Mouse (Mus musculus) midbrain, embryonic 10.5 days (tissue): Measurements from ENCODE around the gene Olfr51. TPM values are rescaled to one million over a fixed set of nuclear protein-coding genes. Genes with fewer than 3 reads are reported as not detected.
"Not testable (repeated sequence)": the region's sequence is repeated elsewhere in the genome, so short reads cannot be mapped to it uniquely, and the experiment has no call there.

Experiments
- DNase-seq: peaks from one replicate; pipeline ENCODE4 v3.0.0-alpha.2; 2017; ENCODE audit warnings: low spot score
- H3K27ac ChIP-seq: fragments of 300-500 bp; sonication (generic); replicated peaks from 2 replicates; pipeline ENCODE4 v1.5.1; 2016; ENCODE audit warnings: mild to moderate bottlenecking
- H3K27me3 ChIP-seq: fragments of 300-500 bp; sonication (generic); 2 replicates; pipeline ENCODE4 v1.6.1; 2016; ENCODE audit warnings: low read depth, mild to moderate bottlenecking; ENCODE audit not compliant: poor library complexity, severe bottlenecking
- H3K36me3 ChIP-seq: fragments of 300-500 bp; sonication (generic); 2 replicates; pipeline ENCODE4 v1.6.1; 2016; ENCODE audit warnings: mild to moderate bottlenecking, moderate library complexity
- H3K4me1 ChIP-seq: fragments of 300-500 bp; sonication (generic); 2 replicates; pipeline ENCODE4 v1.6.1; 2016
- H3K4me3 ChIP-seq: fragments of 300-500 bp; sonication (generic); 2 replicates; pipeline ENCODE4 v1.5.1; 2016; ENCODE audit warnings: mild to moderate bottlenecking, moderate library complexity
- H3K9me3 ChIP-seq: fragments of 300-500 bp; sonication (generic); replicated peaks from 2 replicates; pipeline ENCODE4 v1.6.1; 2016; ENCODE audit warnings: mild to moderate bottlenecking
- WGBS: fragments of 180-500 bp; shearing (Covaris S2); methylation state at CpG from one replicate; pipeline ENCODE4 v1.1.7; 2016; 5-methylcytosine and 5-hydroxymethylcytosine counted together
- polyA plus RNA-seq: library from polyadenylated mRNA; unstranded; fragments of >200 nt; fragmentation: Nextera tagmentation; extraction: Ambion mirVana; gene quantifications from 2 replicates; pipeline ENCODE4 v1.2.1, GENCODE M21; 2016

Gene Olfr51
- not detected in 2 replicates for polyA plus RNA-seq

DNA sequence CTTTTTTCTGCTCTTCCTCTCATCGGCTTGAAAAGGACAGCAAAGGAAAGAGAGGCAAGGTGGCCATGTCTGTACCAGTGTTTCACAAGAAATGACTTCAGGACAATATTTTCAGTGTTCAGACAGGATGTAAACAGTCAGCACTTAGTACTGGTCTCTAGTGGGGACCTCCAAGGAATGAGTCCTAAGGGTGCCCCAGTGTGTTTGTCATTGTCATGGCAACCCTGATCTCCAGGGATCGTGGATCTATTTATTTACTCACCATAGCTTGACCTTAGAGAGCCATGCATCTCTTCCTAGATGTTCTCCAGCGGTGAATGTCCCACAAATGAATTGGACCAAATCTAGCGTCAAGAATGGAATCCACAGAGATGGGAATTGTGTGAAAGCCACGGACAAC lies at the start of gene Olfr51:
Gene Olfr51 (plus strand): TSS at position 301 of the 400 bp plus-strand sequence.
- WGBS, result 81% methylated on average over 5 of the region's 5 CpGs
- no peak within 1 kb of the TSS for H3K27ac ChIP-seq
- no peaks in the 10 kb centered on the region for H3K9me3 ChIP-seq
- no peak for DNase-seq
- H3K4me1 ChIP-seq, result no peaks in the 10 kb centered on the region
- no peaks in the 10 kb centered on the region for H3K36me3 ChIP-seq
- H3K27me3 ChIP-seq, result no peaks in the 10 kb centered on the region
- H3K4me3 ChIP-seq, result no peak within 1 kb of the TSS

DNA sequence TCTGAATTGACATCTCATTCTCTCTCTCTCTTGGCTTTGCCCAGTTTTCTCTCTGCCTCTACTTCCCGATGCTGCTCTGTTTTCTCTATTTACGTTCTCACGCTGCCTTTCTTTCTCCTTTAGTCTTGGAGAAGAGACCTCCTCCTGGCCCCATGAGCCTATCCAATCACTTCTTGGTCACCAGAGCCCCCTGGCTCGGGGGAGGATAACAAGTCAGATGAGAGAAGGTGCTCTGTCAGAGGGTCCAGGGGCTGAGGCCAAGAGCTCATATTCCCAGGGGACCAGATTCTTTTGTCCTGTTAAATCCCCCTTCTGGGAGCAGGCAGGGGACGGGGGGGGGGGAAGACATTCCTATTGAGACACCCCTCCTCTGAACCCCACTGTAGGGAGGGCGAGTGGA lies 49.7 kb upstream of the Olfr51 start, which contains the start of gene Prop1:
Gene Prop1 (minus strand): TSS at position 101 of the 400 bp plus-strand sequence.
- no peaks in the 10 kb centered on the region for H3K4me1 ChIP-seq
- H3K9me3 ChIP-seq, result no peaks in the 10 kb centered on the region
- no peak within 1 kb of the TSS for H3K27ac ChIP-seq
- 68% methylated on average over 6 of the region's 6 CpGs for WGBS
- peaks cover 5% of the 10 kb centered on the region; the same call in 1 of the 2 replicates for H3K27me3 ChIP-seq
- H3K4me3 ChIP-seq, result no peak within 1 kb of the TSS
- no peaks in the 10 kb centered on the region for H3K36me3 ChIP-seq
- DNase-seq, result no peak

DNA sequence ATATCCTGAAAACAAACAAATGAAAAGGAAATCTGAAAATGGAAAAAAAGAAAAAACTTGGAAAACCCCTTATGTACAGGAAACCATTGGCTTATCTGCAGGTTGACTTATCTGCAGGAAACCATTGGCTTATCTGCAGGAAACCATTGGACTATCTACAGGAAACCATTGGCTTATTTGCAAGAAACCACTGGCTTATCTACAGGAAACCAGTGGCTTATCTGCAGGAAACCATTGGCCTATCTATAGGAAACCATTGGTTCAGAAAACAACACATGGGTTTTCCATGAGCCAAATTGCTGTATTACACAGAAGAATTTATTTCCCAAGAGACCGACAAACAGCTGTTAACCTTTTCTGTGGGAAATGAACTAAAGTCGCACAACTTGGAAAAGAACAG lies 38.5 kb upstream of the Olfr51 start:
- no peaks in the 10 kb centered on the region for H3K9me3 ChIP-seq
- WGBS, result 88% methylated on average over 2 of the region's 2 CpGs
- no peak for DNase-seq

DNA sequence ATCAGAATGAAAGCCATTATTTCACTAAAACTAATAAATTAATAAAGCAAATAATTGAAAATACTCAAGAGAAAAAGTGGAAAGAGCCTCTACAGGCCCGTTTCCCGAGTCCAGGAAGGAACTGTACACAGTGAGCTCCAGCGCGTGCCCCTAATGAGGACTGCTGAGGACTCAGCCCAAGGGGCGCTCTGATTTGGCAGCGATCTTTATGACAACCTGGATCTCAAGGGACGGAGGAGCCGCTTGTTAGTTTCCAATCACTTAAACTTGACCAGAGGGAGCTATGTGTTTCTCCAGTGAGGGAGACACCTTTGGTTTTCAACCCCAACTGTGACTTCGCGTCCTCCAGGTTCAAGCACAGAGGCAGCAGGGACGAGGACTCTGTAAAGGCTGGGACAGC lies 37.2 kb upstream of the Olfr51 start, which contains the start of gene Olfr1378:
Gene Olfr1378 (plus strand): TSS at position 301 of the 400 bp plus-strand sequence.
- H3K4me3 ChIP-seq, result no peak within 1 kb of the TSS
- H3K36me3 ChIP-seq, result no peaks in the 10 kb centered on the region
- H3K9me3 ChIP-seq, result no peaks in the 10 kb centered on the region
- no peak for DNase-seq
- no peaks in the 10 kb centered on the region for H3K27me3 ChIP-seq
- 91% methylated on average over 11 of the region's 11 CpGs for WGBS
- H3K4me1 ChIP-seq, result peaks cover 4% of the 10 kb centered on the region
- H3K27ac ChIP-seq, result no peak within 1 kb of the TSS

More for the DNA sequence above, 38.5 kb upstream of the Olfr51 start:
- Histone ChIP-seq H3K4me1 (peaks cover 4% of the 10 kb centered on the region), H3K27ac (no peak overlapping the region), H3K4me3 (no peak overlapping the region), H3K27me3 (no peaks in the 10 kb centered on the region), H3K36me3 (no peaks in the 10 kb centered on the region)

DNA sequence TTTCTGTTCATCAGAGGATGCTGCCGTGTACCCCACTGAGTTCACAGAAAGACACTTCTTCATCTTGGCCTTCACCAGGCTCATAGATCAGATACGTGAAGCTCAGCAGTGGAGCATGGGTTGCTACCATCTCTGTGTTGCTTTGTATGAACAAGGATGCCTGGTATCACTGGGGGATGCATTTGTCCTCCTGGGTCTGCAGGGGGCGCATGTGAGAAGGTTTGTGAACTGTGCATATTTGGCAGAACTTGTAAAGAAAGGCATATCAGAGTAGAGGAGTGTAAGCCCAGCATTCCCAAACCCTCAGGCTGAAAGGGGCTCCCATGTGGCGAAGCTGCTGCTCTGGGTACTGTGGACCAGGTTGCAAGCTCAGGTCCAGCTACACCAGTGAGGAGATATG lies 26.2 kb upstream of the Olfr51 start:
- H3K4me1 ChIP-seq, result no peaks in the 10 kb centered on the region
- H3K36me3 ChIP-seq, result no peaks in the 10 kb centered on the region
- H3K27me3 ChIP-seq, result no peaks in the 10 kb centered on the region
- H3K27ac ChIP-seq, result no peak overlapping the region
- WGBS, result 65% methylated on average over 4 of the region's 4 CpGs
- no peak for DNase-seq
- no peaks in the 10 kb centered on the region for H3K9me3 ChIP-seq
- no peak overlapping the region for H3K4me3 ChIP-seq

DNA sequence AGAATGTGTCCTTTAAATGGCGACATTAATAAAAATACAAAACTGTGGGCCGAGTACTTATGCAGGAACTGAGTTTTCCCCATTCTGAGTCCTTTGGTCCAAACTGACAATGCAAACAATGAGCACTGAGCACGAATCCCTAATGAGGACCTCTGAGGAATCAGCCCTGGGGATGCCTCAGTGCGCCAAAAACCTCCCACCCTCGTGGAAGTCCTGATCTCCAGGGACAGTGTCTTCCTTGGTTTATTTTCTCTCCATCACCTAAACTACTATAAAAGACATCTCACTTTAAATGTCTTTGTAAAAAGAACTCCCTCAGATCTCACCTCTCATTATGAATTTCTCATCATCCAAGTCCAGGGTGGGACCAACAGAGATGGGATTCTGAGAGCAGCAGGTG lies 21.7 kb upstream of the Olfr51 start, which contains the start of gene Olfr1377:
Gene Olfr1377 (plus strand): TSS at position 301 of the 400 bp plus-strand sequence.
- DNase-seq, result no peak
- H3K36me3 ChIP-seq, result no peaks in the 10 kb centered on the region
- WGBS, result 67% methylated on average over 5 of the region's 5 CpGs
- H3K9me3 ChIP-seq, result no peaks in the 10 kb centered on the region
- H3K27ac ChIP-seq, result no peak within 1 kb of the TSS
- H3K4me1 ChIP-seq, result no peaks in the 10 kb centered on the region
- no peak within 1 kb of the TSS for H3K4me3 ChIP-seq
- no peaks in the 10 kb centered on the region for H3K27me3 ChIP-seq

DNA sequence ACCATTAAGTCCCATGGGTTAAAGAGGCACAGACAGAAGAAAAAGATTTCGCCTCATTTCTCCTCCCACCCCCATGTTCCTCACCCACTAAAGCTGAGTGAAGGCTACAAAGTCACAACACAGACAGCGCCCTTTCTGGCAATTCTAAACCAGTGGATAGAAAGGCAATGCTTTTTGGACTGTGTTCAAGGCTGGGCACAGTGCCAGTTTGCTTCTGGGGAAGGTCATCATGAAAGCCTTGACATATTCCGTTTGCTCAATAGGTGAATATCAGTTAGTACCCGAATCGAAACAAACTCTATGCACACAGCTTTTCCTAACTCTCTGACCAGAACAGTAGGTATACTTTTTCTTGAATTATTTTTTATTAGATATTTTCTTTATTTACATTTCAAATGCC lies 8.4 kb downstream of the Olfr51 start:
- Histone ChIP-seq H3K27me3 (no peaks in the 10 kb centered on the region), H3K36me3 (no peaks in the 10 kb centered on the region), H3K4me3 (no peak overlapping the region), H3K9me3 (no peaks in the 10 kb centered on the region), H3K27ac (no peak overlapping the region), H3K4me1 (no peaks in the 10 kb centered on the region)
- DNase-seq, result no peak
- WGBS, result 89% methylated on average over 5 of the region's 5 CpGs

DNA sequence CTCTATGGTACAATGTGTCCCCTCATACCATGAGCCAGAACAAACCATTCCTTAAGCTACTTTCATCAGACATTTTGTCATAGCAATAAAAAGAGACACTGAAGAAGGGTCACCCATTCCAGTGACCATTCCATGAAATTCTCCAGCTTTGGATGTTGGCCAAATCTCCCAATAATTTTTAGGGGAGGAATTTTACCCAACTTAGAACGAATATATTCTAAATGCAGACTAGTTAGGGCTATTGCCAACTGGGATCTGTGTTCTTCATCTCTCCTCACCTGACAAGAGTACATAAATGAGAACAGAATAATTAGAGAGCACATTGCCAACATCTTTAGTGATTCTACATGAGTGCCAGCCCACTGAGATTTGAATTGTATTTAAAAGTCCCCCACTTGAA lies 10.5 kb downstream of the Olfr51 start, which contains the start of gene Olfr54:
Gene Olfr54 (plus strand): TSS at position 301 of the 400 bp plus-strand sequence.
- no peaks in the 10 kb centered on the region for H3K9me3 ChIP-seq
- H3K4me1 ChIP-seq, result no peaks in the 10 kb centered on the region
- DNase-seq, result no peak
- H3K27ac ChIP-seq, result no peak within 1 kb of the TSS
- H3K4me3 ChIP-seq, result no peak within 1 kb of the TSS
- 81% methylated on average over 1 of the region's 1 CpGs for whole genome bisulfite sequencing
- H3K27me3 ChIP-seq, result no peaks in the 10 kb centered on the region
- no peaks in the 10 kb centered on the region for H3K36me3 ChIP-seq

DNA sequence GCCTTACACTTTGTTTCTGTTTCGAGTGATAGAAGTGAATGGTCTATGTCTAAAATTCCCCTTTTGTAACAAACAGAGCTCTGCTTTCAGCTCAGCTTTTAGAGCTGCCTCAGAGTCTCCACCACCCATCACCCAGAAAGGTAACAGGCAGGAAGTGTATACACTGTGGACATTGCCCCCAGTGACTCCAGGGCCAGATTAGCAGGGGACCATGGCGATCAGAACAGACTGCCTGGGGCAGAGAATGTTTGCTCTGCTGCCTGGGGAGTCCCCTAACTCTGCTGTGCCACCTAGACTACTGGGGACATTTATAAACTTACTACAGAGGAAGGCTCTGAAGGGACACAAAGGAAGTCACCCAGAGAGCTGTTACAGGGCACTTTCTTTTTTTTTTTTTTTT lies 12.9 kb downstream of the Olfr51 start:
- Histone ChIP-seq H3K4me3 (no peak overlapping the region), H3K4me1 (no peaks in the 10 kb centered on the region), H3K9me3 (no peaks in the 10 kb centered on the region), H3K27ac (no peak overlapping the region), H3K36me3 (no peaks in the 10 kb centered on the region), H3K27me3 (no peaks in the 10 kb centered on the region)
- no peak for DNase-seq
- 61% methylated on average over 2 of the region's 2 CpGs for WGBS

DNA sequence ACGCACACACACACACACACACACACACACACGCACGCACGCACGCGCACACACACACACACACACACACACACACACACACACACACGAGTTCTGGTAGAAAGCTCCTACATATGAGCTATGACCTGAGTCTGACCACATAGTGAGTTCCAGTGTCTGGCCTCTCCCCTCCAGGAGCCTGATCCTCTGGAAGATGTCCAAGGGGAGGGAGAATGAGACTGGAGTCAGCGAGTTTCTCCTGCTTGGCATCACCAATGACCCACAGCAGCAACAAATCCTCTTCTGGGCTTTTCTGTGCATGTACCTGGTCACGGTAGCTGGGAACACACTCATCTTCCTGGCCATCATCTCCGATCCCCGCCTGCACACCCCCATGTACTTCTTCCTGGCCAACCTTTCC lies 23.4 kb downstream of the Olfr51 start:
- H3K4me1 ChIP-seq, H3K27me3 ChIP-seq, H3K4me3 ChIP-seq, DNase-seq, H3K36me3 ChIP-seq, H3K27ac ChIP-seq, H3K9me3 ChIP-seq: not testable (repeated sequence)
- 86% methylated on average over 11 of the region's 11 CpGs for WGBS

DNA sequence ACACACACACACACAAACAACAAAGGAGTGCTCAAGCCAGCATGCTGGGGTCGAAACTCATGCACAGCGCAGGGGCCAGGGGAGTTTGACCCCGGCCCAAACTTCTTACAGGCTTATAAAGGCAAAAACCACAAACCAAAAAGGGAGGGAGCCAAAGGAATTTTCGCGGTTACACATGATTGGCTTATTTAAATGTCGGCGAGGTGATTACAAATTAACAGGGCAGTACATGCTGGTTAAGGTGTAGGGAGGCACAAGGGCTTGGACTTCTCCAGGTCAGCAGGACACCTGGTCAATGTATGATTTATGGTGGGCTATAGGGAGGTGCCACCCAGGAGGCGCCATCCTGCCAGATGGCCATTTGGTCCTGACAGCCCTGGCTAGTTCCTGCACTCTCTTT lies 26.0 kb downstream of the Olfr51 start:
- H3K4me1 ChIP-seq, H3K9me3 ChIP-seq, H3K36me3 ChIP-seq, H3K27ac ChIP-seq, H3K27me3 ChIP-seq, DNase-seq, H3K4me3 ChIP-seq: not testable (repeated sequence)
- 80% methylated on average over 8 of the region's 8 CpGs for WGBS

DNA sequence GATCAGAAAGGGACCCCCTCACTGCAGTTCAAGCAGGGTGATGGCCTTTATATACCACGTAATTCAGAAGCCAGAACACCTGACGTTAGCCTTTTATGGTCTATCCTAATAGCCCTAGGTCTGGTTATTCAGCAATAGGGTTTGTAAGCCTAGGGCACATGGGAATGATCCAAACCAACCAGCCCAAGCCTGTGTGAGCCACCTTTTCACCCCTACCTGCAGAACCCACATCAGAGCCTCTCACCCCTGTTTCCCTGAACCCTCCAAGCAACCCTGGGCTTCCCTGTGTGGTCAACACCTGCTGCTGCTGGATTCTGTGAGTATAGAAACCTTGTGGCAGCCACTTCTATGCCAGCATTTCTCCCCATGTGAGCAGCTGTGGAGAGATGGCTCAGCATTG lies 26.8 kb downstream of the Olfr51 start:
- no peaks in the 10 kb centered on the region for H3K27me3 ChIP-seq
- H3K9me3 ChIP-seq, result no peaks in the 10 kb centered on the region
- H3K36me3 ChIP-seq, result no peaks in the 10 kb centered on the region
- no peak for DNase-seq
- H3K4me1 ChIP-seq, result no peaks in the 10 kb centered on the region
- no peak overlapping the region for H3K27ac ChIP-seq
- WGBS, result 85% methylated on average over 2 of the region's 2 CpGs
- no peak overlapping the region for H3K4me3 ChIP-seq

DNA sequence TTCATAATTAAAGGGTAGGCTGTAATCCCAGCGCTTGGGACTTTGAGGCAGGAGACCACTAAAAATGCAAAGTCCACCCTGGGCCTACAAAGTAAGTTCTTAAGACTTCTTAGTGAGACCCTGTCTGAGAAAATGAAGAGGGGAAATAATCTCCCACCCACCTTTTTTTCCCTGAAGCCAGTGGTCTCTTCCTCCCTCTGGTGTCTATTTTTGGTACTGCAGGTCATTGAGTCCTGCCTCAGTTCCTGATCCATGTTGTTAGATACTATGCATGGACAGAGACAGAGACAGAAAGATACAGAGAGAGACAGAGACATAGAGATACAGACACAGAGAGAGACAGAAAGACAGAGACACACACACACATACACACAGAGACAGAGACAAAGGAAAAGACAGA lies 29.5 kb downstream of the Olfr51 start:
- 17% methylated on average over 1 of the region's 1 CpGs for WGBS
- no peaks in the 10 kb centered on the region for H3K36me3 ChIP-seq

DNA sequence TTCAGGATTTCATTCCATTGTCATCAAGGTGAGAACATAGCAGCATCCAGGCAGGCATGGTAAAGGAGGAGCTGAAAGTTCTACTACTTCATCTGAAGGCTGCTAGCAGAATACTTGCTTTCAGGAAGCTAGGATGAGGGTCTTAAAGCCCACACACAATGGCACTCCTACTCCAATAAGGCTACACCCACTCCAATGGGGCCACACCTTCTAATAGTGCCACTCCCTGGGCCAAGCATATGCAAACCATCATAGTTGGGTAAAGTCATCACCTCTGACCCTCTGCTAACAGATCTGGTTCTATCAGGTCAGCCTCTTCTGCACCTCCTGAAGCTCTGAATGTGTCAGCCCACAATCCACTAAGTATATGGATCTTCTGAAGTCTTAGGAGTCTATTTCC lies 30.7 kb downstream of the Olfr51 start:
- not testable (repeated sequence) for H3K36me3 ChIP-seq, DNase-seq, H3K4me3 ChIP-seq, H3K9me3 ChIP-seq, H3K27me3 ChIP-seq, H3K4me1 ChIP-seq, H3K27ac ChIP-seq

More for the DNA sequence above, 29.5 kb downstream of the Olfr51 start:
- Histone ChIP-seq H3K9me3 (no peaks in the 10 kb centered on the region), H3K27ac (no peak overlapping the region), H3K4me3 (no peak overlapping the region), H3K4me1 (no peaks in the 10 kb centered on the region), H3K27me3 (no peaks in the 10 kb centered on the region)
- peak; percentile 25 for DNase-seq
